Mouse (Mus musculus) T-helper 1 cell (primary cell): ENCODE results near the gene Kcnh8.

Experiments used
- in situ Hi-C: fragments of 300-600 bp; cut with MboI, MseI; formaldehyde crosslinking; loops from one replicate; pipeline ENCODE4 v1.15.1; 2025; ENCODE audit warnings: high pct_unique_total_duplicates

The Kcnh8 gene

GRCm38 (mm10) chr17:52602093-52602780 lies at the start of gene Kcnh8:
Kcnh8 (plus strand) TSS chr17:52602709.
- in situ Hi-C loops: no loop called here

DNA sequence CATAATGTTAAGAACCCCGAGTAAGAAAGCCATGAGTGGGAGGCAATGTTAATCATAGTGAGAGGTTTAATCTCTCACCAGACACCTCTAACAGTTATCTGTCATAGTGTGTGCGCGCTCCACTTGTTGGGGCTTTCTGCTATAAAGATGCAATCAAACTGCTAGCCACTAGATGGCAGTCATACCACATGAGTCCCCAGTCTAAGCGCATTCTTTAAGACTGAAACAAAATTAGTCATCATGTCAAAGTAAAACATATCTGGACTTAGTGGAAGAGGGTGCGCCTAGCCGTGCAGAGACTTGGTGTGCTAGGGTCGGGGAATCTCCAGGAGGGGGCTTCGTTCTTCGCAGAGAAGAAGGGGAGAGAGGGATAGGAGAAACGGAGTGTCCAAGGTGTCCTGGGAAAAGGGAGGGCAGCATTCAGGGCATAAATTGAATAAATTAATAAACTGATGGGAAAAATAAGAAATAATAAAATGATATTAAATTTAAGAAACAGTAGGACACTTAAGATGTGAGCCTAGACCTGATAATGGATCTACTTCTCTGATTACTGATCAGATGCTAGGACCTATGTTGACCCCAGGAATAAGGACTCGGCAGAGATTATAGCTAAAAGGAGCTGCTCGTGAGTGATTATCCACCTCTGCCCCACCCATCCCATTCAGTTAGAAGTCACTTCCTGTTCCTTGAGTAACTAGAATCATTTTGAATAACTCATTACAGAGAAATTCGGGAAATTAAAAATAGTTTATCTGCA lies 42.4 kb upstream of the Kcnh8 start:
- in situ Hi-C loops: no loop called here

DNA sequence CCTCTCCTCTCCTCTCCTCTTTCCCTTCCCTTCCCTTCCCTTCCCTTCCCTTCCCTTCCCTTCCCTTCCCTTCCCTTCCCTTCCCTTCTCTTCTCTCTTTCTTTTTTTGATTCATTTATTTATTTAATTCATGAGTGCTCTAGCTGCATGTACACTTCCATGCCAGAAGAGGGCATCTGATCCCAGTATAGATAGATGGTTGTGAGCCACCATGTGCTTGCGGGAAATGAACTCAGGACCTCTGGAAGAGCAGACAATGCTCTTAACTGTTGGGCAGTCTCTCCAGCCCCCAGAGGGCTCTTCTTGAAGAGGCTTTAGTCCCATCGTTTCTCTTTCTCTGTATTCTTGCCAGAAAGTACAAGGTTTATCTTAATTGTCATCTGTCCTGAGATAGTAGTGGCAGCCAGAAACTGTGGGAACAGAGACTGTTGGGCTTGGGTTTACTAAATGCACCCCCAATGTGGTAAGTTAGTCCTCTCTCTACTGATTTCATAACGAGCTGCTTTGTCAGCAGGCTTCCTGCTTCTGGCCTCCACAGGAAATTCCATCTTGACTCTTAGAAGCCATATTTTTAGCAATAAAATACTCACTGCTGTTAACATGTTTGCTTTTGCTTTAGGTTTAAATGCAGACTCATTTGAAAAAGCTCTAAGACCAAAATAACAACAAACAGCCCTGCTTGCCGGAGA lies 36.9 kb upstream of the Kcnh8 start:
- in situ Hi-C loops: loop anchor here (5.0 kb wide), 2 partner anchors 77 to 817 kb away; no protein-coding TSS in a partner anchor

DNA sequence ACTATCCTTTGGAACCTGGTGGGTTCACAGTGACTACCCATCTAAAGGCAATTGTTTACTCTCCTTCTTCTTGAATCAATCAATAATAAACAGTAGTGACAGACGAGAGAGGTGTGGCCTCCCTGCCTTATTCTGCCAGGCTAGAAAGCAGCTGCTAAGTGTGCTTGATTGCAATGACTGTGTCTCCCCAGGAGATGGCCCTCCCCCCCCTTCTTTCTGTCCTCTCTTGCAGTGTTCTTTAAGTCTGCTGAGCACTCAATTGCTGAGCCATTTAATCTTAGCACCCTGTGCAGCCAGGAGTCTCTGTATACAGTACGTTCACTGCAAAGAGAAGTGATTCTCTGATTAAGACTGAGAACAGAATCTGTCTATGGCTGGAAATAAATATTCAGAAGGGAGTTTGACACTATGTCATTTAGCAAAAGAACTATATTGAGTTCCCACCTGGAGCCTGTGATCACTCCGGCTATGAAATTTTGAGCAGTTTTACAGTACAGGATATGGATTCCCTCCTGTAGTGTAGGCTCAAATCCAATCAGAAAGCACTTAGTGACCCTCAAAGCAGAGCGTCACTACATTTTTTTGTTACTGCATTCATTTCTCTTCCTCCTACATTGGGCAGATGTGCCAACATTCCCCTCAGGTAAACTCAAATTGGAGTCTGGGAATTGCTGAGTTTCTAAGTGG lies 32.8 kb upstream of the Kcnh8 start:
- in situ Hi-C loops: loop anchor here (5.0 kb wide), 2 partner anchors 73 to 813 kb away; no protein-coding TSS in a partner anchor

- in situ Hi-C loops: no loop called here
Measured at GRCm38 (mm10) chr17:52572229-52572628, 30.3 kb upstream of the Kcnh8 start.

DNA sequence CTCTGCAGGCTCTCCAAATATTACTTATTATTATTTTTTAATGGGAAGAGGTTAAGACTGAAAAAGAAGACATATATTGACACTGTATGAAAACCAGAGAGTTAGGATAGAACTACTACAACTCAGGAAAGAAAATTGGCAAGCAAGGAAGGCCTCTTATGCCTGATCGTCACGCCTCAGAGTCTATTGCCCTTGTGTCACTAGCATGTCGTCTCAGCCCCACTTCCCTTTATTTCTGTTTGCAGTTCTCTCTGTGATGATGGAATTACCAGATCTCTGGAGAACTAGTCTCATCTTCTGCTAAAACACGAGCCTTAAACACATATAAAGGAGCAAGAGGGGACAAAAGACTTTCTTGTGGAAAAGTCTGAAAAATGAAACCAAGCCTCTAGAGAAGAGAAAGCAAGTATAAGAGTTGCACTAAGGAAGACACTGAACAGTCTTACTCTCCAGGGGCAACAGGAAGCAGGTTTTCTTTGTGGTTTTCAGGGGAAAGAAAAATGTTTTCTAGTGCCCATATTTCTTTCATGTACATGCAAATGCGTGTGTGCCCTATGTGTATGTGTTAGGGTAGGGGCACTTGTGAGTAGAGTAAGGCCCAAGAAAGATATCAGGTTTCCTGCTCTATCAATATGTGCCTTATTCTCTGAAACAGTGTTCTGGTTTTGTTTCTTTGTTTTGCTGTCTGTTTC lies 10.9 kb upstream of the Kcnh8 start:
- in situ Hi-C loops: no loop called here

DNA sequence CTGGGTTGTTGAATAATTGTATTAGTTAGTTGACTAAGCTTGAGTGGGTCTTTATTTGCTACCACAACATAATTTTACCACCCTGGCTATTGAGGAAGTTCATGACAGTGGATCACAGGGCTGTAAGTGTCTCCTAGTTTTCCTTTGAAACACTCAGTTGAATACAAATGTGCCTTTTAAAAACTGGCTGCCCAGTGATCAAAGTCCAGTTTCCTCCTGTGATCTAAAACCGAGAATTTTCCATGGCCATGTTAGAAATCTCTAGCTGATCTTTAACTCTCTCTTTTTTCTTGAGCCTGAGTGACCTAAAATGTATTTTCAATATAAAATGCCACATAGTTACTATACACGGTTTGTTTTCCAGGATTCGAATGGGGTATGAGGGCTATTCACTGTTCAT lies 3.4 kb upstream of the Kcnh8 start:
- in situ Hi-C loops: no loop called here

- in situ Hi-C loops: no loop called here
Measured at GRCm38 (mm10) chr17:52600882-52601371, 1.6 kb upstream of the Kcnh8 start.

DNA sequence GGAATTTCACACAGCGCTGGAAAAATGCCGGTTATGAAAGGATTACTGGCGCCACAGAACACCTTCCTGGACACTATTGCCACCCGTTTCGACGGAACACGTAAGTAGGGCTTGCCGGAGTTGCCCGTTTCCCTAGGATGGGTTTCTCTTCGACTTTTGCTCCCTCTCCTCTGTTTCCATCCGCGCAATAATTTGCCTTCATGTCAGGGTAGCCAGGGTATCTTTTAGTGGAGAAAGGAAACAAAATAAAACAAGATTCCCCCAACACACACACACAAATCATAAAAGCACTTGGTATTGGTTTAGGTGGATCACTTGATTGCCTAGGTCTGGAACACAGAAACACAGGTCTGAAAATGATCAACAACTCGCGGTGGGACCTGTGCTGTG lies 267 bp downstream of the Kcnh8 start:
- in situ Hi-C loops: no loop called here

GRCm38 (mm10) chr17:52603411-52603810 lies 902 bp downstream of the Kcnh8 start:
- in situ Hi-C loops: no loop called here

DNA sequence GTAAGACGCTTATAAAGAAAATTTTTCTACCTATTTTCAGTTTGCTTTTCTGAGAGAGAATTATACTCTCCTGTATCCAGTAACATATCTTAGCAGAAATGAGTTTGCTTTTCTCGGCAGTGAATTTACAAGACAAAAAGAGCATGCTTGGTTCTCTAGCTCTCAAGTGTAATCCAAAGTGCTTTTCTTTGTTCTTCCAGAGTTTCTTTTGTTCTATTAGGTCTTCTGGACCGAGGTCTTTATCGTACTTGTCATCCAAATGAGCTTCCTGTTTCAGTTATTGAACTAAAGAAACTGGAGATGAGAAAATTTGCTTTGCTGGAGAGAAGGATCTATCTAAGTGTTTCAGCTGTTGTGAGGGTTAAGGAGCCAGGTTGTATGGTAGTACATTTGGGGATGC lies 8.9 kb downstream of the Kcnh8 start:
- in situ Hi-C loops: no loop called here

DNA sequence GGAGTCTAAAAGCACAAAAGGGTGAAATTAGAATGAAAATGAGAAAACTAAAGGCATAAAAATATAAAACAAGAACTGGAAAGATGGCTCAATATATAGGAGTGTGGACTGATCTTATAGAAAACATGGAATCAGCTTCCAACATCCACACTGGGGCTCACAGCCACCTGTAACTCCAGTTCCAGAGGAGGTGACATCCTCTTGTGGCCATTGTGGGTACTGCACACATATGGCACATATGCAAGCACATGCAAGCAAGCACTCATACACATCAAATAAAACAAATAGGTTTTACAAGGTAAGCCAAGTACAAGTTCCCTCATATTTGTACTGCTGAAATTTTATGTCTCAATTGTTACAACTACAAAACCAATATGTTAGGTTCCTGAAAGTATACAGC lies 46.7 kb downstream of the Kcnh8 start:
- in situ Hi-C loops: no loop called here

DNA sequence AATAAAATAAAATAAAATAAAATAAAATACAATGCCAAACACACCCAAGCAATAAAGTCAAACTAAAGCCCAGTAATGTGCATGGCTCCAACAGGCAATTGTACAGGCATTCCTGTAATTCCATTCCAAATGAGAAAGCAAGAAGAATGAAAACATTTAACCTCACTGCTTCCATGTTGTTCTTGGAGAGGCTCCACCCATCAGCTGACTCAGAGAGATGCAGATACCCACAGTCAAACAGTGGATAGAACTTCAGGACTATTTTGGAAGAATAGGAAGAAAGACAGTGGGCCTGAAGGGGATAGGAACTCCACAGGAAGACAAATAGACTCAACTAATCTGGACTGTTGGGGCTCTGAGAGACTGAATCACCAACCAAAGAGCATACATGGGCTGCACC lies 89.5 kb downstream of the Kcnh8 start:
- in situ Hi-C loops: no loop called here

GRCm38 (mm10) chr17:52701944-52702343 lies 99.4 kb downstream of the Kcnh8 start:
- in situ Hi-C loops: no loop called here

- in situ Hi-C loops: no loop called here
Measured at GRCm38 (mm10) chr17:52712319-52712718, 109.8 kb downstream of the Kcnh8 start.

- in situ Hi-C loops: no loop called here
Measured at GRCm38 (mm10) chr17:52722214-52722613, 119.7 kb downstream of the Kcnh8 start.

DNA sequence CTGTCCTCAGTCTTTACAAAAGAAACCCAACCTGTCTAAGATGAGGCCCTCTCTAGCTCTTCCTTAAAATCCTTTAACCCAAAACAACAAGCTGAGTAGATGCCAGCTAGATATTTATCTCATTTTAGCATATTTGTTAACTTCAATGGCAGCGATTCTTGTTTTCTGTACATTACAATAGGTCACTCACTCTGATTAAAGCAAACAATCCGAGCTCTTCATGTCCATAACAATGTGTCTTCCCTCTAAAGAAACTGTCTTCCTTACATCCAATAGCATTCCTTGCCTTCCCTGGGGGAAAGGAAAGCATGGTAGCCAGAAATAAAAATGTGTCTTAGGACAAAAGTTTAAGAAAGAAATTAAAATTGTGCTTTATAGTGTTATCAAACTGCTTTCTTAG lies 126.3 kb downstream of the Kcnh8 start:
- in situ Hi-C loops: no loop called here

DNA sequence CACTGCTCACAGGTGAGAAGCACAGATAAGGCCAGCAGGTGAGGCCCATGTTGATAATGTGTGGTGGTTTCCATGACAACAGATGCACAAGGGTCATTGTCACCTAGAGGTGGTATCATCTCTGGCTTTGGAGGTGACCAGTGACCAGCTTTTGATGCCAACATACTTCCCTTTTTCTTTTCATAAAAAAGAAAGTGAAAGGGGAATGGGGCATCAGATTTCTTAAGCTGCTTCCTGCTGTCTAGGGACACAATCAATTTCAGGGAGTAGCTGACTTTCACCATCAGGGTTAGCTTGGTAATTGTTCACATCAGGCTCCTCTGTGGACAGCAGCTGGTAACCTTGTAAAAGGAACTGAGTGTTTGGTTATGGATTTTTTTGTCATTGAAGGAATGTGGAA lies 135.9 kb downstream of the Kcnh8 start:
- in situ Hi-C loops: no loop called here

- in situ Hi-C loops: no loop called here
Measured at GRCm38 (mm10) chr17:52788151-52788550, 185.6 kb downstream of the Kcnh8 start.

DNA sequence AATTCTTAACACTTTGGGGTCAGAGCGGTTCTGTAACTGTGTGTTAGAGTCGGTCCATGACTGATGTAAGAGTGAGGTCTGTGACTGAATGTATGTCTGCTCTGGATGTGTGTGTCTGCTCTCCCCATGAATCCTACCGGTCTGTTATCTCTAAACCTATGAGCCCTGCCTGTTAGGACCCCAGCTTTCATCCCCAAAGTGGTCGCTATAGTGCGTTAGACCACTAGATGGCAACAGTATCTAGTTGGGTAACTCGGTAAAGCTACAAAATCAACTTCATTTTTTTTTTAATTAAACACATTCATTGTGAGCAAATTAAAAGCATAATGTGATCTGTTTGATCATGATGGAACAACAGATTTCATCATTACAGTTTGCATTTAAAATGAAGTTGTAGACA lies 202.0 kb downstream of the Kcnh8 start:
- in situ Hi-C loops: no loop called here

- in situ Hi-C loops: no loop called here
Measured at GRCm38 (mm10) chr17:52810773-52811172, 208.3 kb downstream of the Kcnh8 start.
